Mouse (Mus musculus) right cerebral cortex, adult 18-20 months (tissue): ENCODE results near the gene Tns1.

Experiments used
- DNase-seq: peaks from one replicate; pipeline ENCODE4 v3.0.0; 2022; ENCODE audit warnings: mixed read lengths

The Tns1 gene

DNA sequence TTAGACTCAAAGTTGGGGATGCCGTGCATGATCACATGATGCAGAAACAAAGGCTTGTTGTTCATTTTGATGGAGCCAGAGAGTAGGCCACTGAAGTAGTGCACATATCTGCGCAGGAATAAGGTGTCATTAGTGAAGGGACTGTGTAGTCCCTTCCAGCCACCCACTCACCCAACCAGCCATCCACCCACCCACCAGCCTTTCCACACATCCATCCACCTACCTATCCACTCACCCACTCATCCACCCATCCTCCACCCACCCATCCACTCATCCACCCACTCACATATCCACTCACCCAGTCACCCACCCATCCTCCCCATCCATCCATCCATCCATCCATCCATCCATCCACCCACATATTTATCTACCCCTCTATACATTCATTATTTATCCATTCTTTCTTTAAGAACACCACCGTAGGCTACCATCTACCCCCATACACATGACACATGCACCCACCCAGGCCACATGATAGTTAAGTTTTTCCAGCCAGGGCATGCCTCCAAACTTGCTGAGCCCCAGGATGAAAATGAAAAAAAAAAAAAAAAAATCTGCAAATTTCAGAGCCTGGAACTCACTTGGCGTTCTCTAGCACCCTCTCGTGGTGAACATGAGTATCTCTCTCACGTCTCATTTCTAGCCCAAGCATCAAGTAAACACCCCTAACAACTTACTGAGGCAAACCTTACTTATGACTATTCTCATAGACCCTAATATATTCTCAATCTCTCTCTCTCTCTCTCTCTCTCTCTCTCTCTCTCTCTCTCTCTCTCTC lies 137.8 kb downstream of the Tns1 start:
- peak; percentile 41 for DNase-seq

DNA sequence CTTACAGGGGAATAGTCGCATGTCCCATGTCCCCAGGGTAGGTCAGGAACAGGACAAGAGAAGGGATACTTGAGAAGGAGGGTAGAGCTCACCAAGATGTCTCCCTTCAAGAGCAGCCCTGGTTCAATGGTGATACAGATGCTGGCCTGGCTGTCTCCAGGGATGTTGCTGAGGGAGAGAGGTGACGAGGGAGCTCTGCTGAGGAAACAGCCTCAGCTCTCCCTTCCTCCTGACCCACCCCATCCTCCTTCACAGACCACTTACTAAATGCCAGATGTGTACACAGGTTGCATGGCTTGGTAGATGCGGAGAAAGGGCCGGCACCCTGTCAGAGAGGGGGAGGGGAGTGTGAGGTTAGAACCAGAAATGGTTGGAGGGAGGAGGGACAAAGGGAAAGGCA lies 138.6 kb downstream of the Tns1 start:
- DNase-seq = no peak

DNA sequence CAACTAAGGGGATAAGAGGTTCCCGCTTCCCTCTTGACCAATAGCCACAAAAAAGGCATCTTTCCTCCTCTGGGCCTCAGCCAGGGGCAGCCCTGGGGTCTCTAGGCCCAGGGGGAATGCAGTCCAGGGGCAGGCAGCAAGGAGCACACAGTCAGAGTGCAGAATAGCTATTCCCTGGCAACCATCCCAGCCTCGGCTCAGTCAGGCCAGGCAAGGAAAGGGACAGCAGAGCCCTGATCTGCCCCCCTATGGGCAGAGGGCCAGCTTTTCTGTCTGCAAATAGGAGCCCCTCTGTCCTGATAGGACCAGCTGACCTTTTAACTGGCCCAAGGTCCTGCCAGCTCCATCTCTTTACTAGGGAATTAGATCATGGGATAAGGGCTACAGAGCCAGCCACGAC lies 145.0 kb downstream of the Tns1 start:
- DNase-seq = peak; percentile 53

DNA sequence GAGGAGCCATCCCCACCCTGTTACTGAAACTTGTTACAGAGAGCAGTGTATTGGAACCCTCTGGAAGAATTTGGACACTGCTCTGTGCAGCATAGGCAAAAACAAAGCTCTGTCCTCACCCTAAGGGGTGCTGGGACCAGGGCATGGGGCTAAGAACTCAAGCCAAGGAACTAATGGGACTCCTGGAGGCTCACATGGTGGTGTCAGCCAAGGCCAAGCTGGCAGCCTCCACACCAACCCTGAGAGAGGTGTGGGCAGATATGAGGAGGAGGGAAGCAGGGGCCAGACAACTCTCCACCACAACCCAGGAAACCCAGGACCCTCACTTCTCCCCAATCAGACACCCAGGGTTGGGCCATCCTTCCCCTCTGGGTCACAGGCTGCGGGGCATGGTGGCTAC lies 145.7 kb downstream of the Tns1 start:
- no peak for DNase-seq

DNA sequence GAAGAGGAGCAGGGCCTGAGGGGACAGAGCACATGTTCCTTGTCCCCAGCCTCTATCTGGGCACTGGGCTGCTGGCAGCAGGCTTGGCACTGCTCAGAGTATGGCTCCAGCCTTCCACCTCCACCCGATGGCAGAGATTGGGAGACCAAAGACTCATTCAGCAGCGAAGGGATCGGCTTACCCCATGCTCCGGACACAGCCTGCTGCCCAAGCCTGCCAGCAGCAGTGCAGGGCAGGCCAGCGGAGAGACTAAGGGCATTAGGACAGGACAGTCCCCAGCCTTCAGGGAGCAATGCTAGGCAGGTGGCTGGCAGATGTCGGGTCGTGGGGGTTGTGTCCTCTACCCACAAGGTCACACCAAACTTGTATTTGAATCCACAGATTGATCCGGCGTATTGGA lies 150.3 kb downstream of the Tns1 start:
- no peak for DNase-seq

DNA sequence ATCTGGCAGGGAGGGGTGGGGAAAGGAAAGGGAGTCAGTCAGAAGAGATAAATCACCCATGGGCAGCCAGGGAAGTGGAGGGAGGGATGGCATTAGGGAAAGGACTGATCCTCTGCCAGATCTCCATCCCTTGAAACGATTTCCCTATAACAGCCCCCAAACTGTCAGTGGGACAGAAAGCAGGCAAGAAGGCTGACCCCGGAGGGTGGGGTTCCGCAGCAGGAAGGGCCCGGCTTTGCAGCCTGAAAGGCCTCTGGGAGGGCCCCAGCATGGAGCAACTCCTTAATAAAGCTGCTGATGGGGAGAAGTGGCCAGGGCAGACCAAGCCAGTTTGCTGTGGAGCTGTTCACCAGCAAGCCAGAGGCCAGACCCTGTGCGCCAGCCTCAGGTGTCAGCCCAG lies 151.5 kb downstream of the Tns1 start:
- no peak for DNase-seq

DNA sequence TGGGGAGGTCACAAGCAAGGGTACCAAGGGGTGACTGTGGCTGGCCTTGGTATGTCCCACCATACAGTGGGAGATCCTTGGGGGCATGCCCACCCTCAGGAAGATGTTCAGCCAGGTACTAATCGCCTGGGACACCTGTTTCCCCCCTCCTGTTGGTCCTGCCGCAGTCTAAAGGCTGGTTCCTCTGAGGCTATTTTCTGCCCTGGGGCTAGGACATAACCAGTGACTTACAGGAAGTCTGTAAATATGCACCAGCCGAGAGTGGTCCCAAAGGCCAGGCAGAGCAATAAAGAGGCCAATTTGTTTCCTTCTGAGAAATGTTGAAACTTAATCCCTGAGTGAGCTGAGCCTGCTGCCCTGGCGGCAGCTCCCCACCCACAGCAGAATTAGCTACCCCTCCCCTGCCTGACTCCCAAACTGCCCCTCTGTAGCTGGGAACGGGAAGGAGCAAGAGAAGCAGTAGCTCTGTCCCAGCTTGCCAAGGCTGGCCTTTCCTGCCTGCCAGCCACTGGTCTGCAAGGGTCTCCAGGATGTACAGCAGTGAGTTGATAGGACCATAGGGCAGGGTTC lies 154.0 kb downstream of the Tns1 start:
- no peak for DNase-seq

DNA sequence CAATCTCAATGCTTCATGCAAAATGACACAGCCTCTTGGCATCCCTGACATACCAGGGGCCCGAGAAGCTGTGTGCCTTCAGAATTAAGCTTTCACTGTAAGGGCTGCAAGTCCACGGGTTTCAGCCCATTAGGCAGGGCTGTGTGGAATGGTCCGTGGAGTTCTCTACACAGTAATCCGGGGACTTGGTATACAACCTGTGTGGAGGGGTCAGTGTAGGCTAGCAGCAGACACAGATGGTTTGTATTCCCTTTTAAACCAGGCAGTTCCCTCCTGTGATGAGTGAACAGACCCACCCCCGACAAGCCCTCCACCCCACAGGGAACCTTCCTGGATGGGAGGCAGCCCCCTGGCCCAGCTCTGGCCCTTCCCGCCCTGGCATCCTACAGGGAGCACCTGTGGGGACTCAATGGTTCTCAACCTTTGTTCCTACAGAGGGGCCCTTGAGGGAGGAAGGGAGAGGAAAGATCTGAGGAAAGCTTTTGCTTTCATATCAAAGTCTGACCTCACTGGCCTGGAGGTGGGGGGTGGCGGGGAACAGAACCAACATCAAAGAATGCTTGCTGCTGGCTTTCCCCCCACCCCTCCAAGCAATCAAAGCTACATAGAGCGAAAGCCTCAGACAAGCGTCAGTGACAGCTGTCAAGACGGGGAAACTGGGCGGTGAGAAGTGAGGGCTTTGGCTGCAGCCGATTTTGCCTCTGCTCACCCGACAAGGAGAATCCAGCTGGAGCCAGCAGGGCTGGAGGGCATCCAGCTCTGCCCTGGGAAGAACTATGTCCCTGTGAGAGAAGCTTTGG lies 155.3 kb downstream of the Tns1 start:
- DNase-seq = no peak

DNA sequence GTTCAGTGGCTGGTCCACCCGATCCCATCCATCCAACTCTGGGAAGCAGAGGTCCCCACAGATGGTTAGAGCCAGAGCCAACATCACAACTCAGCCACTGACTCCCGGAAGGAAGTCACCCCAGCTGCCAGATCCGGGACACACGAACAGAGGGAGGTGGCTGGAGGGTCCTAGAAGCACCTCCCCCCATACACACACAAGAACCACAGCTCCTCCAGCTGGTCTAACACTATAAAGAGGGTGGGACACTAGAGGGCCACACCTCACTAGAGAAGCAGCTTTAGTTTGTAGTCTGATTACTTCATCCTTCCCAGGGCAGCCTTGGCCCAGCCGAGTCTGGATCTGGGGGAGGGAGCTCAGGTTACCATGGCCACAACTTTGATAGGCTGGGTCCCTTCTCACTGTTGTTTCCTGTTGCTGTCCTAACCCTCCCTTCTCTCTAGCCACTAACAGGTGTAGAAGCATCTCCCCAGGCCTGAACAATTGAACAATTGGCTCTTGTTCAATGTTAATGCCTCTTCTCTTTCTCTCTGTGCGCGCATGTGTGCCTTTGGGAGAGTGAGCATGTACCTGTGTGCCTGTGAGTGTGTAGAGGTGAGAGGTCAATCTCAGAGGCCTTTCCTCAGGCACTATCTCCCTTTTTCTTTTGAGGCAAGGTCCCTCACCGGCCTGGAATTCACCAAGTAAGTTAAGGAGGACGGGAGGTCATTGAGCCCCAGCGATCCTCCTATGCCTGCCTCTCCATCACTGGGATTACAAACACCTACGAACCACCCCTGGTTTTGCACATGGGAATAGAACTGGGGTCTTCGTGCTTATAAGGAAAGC lies 157.6 kb downstream of the Tns1 start:
- no peak for DNase-seq

DNA sequence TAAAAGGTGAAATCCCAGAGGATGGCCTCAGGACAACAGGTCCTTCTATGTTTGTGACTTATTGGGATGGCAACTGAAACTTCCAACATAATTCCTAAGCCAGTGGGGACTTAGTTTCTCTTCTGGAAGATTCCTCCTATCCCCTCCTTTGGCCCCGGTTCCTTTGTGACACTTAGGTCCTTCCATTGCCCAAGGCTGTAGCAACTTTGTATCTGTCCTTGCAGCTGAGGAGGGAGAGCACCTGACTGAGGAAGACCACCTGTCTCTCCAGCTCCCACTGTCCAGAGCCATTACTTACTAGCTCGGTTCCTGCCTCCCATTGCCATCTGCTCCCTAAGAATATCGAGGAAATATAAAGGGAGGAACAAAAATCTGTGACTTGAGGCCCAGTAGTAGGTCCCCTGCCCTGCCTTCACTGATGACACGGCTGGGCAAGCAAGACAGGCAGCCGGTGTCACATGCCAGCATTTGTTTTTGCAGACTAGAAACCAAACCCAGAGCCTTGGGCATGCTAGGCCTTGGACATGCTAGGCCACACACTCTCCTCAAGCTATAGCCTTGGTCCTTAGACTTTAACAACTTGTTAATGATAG lies 160.0 kb downstream of the Tns1 start:
- DNase-seq = no peak

DNA sequence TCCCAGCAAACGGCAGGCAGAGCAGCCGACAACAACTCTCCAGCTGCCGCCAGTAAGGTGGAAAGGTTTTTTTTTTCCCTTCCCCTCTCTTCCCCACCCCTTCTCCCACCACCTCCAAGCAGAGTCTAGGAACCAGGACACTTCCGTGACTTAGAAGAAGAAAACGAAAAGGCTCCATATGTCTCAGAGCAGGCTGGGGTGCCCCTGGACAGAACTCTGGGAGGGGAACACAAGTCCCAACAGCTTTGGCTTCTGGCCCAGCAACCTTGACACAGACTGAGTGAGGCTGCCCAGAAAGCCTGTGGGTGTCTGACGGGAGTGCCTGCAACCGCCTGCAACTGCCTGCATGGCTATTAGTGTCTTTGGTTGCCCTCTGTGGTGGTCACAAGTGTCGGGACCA lies 160.6 kb downstream of the Tns1 start:
- no peak for DNase-seq

DNA sequence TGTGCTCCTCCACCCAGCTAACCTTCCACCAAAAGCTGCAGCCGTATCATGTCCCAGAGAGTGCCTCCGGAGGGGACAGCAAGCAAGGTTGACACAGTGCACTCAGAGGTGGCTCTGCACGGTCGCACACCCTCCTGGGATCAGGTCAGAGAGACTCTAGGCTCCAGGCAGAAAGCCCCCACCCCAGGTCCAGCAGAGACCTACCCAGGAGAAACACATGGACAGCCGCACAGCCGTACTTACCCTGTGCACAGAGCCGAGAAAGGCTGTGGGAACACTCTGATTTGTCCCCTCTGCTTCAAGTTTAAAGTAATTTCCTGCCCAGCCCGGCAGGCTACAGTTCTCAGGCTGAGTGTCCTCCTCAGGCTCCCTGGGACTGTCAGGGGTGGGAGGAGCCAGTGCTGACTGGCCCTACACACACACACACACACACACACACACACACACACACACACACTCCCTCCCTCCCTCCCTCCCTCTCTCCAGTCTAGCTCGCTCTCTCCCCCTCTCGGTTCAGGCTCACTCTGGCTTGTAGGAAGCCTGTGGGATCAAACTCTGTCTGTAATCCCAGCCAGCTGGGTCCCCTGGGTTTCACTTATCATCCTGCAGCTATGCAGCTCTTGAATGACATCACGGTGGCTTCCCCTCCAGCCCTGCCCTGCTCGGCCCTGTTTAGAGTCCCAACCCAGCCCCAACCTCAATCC lies 161.4 kb downstream of the Tns1 start:
- DNase-seq = peak; percentile 32

DNA sequence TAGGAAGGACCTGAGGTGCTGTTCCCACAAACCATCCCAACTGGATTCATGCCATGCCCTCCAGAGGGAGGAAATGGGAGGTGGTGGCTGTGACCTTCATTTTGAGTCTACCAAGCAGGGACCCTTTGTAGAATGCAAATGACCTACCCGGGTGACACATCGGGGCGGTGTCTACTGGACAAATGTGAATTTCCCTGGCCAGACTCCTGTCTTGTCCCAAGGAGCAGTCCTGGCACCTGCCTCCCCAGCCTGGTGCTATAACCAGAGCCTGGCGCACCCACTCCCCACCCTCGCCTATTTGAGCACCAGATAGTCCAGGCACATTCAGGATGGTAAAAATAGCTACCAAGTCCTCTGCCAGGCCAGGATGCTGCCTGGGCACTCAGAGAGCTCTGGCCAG lies 162.2 kb downstream of the Tns1 start:
- no peak for DNase-seq

DNA sequence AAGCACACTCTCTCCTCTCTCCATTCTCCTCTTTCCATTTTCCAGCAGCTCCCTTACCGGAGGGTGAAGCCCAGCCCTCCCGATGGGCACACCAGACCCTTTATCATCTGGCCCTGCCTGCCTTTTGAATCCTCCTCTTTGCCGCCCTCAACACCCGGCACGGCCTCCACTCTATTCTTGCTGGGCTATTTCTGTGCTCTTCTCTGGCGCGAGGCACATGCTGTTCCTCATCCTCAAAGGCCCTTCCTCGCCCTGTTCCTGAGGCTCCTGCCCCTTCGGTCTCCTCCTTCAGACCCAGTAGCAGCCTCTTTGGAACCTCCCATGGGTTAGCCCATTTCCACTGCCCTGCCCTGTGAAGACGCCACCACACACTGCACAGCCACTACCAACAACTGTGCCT lies 164.5 kb downstream of the Tns1 start:
- DNase-seq = no peak

DNA sequence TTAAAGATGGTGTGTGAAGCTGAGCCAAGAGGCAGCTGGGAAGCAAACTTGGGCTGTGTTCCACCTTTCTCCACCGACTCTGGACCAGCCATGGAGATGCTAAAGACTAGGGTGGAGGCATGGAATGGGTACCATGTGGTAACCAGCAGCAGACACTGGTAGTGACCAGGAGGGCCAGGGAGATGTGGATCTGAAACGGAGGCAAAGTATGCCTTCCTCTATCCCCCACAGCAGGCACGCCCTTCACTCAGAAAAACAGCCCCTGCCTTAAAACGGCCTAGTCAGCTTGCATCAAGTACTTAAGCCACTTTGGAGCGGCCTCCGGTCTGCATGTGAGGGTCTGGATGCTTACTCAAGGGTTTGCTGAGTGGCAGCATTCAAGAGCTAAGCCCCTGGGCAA lies 164.9 kb downstream of the Tns1 start:
- DNase-seq = no peak

DNA sequence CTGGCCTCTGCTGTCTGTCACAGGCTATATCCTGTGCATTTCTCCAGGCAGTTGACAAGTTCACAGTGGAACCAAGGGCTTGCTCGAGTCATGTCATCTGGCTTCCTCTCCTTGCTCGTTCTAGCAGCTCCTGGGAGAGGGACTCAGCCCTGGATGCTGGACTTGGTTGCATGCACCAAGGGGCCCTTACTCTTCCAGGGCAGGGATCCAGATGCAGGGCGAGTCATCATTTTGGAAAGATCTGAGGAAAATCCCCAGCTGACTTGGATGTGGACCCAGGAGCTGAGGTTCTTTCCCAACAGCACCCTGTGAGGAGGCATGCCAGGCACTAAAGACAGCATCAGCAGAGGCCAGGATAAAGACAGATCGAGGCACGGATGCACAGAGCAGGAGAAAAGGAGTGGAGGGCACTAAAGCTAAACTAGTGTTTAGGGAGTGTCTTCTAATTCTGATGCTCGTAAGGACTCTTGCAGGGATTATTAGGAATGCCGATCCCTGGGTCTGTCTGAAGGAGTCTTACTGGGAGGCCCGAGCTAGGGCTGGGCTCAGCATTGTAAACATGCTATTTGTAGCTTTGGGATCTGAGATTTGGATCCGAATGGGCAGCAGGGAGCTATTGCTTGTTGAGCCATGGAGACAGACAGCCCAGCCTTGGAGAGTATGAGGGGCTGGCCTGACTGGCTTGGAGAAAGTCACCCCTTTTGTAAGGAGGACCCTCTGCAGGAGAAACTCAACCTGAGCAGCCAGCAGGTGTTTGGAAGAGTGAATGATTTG lies 165.9 kb downstream of the Tns1 start:
- DNase-seq = no peak

DNA sequence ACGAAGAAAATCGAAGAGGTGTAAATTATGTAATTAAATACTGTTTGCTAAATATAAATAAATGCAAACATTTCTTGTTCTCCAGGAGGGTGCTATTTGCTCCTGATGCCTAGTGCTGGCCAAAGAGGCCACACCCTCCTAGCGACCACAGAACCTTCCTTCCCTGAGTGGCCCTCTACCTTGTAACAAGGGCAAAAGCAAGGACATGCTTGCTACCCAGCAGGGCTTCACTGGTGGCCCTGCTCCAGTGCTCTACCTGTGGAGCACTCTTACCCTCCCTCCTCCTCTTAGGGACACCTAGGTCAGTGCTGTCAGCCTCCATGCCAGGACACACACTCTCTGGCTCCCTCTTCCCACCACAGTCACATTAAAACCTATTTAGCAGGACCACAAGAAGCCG lies 166.8 kb downstream of the Tns1 start:
- DNase-seq = no peak

DNA sequence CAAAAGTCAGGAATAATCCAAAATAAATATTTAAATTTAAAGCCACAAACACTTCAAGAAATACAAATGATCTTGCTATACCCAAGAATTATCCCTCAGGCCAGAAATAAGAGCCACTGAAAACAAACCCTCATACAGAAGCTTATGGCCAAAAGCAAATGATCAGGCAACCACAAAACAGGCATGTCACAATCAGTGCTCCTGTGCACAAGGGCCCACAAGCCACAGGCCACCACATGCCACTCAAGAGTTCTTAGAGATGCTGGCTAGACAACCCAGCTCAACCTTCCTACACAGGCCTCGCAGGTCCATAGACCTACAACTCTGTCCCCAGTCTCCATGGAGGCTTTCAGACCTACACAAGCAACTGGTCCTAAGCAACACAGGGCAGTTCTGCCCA lies 167.9 kb downstream of the Tns1 start:
- DNase-seq = no peak

DNA sequence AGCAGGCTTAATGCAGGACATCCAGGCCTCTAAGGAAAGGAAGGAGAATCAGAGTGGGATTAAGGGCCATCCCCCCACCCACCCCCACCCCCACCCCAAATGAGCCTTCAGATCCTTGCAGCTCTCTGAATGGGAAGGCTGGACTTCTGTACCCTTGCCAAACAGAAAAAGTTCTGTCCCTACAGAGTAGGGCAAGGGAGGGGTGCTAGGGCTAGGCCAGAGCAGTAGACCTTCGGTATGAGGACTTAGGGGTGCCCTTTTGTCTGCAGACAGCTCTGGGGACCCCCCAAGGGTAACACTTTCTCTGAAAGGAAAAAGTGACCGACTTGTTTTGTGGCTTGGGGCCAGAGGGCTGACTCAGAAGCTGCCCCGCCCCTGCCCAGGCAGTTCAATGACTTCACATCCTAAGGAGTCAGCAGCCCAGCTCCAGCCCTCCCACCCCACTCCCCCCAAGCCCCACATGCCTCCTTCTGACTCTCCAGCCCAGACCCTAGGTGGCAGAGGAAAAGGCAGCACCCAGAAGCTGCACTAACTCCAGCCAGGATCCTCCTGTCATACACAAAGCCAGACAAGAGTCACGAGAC lies 168.9 kb downstream of the Tns1 start:
- no peak for DNase-seq

DNA sequence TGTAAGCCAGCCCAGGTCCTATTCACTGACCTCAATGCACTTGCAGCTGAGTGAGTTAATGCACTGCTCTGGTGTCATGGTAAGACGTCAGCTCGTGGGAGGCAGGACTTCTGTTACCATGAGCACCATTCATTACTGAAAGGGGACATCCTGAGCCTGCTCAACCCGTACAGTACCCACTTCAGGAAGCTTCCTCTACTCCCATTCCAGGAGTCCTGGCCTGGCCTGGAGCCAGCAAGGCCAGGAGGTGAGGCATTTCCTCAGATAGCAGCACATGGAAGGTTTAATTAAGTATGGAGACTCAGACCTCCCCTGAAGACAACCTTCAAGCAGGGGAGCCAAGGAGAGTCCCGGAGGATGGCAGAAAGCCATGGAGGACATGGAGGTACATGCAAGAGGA lies 169.6 kb downstream of the Tns1 start:
- no peak for DNase-seq

DNA sequence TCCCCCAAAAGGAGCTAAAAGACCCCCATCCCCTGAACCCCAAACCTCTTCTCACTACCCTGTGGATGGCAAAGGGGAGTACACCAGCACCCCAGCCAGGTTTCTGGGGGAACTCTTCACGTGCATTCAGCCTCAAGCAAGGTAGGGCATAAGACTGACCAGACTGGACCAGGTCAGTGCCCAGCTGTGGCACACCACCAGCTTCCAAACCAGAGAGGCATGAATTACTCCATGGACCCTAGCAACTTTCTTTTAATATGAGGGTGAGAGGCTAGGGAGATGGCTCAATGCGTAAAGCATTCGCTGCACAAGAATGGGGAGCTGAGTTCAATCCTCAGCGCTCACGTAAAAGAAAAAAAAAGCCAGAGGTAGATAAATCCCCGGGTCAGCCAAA lies 170.2 kb downstream of the Tns1 start:
- no peak for DNase-seq
